Mouse (Mus musculus) heart, adult 11 months (tissue): ENCODE results near the gene Ddb1.

Experiments
- DNase-seq: peaks from one replicate; pipeline ENCODE4 v3.0.0; 2022

Ddb1 gene

DNA sequence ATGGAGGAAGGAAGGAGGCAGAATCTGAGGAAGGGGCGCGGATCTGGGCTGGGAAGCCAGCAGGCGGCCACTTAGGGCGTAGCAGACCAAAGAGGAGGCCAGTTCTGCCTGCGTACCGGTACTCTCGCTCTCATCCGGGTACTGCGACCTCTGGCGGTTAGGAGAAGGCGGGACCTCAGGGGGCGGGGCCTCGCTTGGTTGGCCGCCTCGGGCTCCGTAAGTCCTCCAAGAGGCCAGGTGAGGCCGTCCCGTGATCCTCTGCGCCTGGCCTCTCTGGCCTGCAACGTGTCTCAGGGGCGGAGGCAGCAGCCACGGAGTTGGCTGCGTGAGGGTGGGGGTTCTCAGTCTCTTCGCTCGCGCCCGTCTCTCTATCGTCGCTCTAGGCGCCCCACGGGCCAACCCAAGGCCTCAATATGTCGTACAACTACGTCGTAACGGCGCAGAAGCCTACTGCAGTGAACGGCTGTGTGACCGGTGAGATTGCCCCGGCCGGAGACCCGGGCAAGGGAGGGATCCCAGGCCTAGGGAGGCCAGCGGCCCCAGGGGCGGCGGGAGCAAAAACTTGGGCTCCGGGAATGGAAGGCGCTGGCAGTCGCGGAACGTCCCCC lies at the start of gene Ddb1, which contains the start of gene Tkfc:
Gene Ddb1 (plus strand): TSS at position 35 of the 608 bp plus-strand sequence.
Gene Tkfc (minus strand): TSS at position 362 of the 608 bp plus-strand sequence.
- DNase-seq: peak; percentile 100

DNA sequence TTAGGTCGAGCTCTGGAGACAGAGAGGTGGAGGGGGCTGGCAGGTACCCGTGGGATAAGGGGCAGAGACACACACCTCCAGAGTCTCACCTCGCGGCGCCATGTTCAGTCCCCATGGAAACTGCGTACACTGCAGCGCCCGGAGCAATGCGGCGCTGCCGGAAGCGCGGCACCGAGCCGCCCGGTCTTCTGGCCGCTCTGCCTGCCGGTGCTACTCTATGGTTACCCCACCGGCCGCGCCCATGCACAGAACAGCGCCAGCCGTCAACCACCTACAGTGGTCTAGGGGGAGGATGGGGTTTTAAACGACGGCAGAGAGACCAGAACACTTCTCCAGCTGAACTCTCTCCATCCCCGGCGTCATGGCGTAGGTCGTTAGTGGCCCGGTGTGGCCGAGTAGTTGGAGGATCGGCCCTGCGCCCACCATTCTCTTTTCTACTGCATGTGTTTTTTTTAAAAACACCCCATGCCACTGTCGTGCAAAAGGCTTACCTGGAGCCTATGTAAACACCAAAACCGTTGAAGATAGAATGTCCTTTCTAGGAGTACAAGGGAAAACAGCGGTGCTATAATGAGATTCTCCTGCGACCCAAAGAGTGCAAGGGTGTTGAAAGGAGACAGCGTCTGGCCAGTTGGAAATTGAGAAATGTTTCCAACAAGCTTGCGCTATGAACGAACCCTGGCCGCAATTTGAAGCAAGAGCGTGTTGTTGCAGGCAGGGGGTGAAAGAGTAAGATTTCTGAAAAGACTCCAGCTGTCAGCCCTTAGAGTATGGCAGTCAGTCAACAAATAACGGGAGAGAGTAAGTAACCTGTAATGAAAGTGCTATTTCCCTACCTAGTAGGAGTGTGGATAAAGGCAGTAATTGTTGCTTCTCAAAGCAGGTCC lies 49.3 kb upstream of the Ddb1 start, which contains the start of gene Tmem216:
Gene Tmem216 (minus strand): TSS at position 615 of the 887 bp plus-strand sequence.
- DNase-seq: peak; percentile 99

DNA sequence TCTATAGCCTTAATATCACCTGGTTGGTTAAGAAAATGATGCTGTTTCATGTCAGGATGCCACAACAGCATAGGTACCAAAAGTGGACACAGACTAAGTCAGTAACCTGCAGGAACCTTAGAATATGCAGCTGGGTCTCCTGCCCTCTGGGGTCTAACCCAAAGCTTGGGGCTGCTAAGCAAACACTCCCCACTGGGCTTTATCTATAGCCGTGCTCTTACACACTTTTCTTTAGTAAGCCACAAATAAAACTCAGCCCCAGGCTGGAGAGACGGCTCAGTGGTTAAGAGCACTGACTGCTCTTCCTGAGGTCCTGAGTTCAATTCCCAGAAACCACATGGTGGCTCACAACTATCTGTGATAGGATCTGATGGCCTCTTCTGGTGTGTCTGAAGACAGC lies 48.1 kb upstream of the Ddb1 start:
- peak; percentile 74 for DNase-seq

DNA sequence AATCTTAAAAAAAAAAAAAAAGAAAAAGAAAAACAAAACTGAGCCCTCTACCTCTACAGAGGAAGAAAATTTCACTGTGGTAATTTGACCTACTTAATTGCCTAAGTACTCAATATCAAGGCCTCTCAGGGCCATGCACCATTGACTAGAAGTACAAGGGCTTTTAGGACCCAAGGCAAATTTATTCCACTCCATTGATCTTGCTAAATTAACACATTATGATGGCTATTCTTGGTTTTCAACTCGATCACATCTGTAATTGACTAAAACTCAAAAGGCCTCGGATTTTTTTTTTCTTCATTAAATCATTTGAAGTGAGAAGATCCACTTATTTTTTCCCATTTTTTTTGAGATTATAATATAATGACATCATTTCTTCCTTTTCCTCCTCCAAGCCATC lies 47.7 kb upstream of the Ddb1 start:
- no peak for DNase-seq

DNA sequence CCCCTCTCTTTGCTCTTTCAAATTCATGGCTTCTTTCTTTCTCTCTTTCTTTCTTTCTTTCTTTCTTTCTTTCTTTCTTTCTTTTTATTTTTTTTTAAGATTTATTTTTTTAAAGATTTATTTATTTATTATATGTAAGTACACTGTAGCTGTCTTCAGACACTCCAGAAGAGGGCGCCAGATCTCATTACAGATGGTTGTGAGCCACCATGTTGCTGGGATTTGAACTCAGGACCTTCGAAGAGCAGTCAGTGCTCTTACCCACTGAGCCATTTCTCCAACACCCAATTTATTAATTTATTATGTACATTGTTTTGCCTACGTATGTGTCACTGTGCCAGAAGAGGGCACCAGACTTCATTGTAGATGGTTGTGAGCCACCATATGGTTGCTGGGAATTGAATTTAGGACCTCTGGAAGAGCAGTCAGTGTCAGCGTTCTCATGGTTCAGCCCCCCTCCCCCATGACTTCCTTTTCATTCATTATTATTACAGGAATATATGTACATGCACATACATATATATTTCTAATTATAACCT lies 47.2 kb upstream of the Ddb1 start:
- DNase-seq: peak; percentile 34

DNA sequence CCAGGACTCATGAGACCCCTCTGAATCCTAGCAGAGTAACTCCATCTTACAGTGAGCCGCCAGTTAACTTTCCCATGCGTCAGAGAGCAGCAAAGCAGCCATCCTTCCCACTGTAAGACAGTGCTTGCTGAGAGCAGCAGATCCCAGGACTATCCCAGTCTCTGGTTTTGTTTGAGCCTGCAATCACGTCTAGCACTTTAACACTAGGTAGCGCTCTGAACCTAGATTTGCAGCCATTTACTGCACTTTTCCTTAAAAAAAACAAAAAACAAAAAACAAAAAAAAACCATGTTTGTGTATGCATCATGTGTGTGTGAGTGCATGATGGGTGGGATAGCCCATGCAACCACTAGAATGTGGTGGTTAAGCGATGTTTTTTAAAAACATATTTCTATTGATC lies 45.0 kb upstream of the Ddb1 start:
- DNase-seq: no peak

DNA sequence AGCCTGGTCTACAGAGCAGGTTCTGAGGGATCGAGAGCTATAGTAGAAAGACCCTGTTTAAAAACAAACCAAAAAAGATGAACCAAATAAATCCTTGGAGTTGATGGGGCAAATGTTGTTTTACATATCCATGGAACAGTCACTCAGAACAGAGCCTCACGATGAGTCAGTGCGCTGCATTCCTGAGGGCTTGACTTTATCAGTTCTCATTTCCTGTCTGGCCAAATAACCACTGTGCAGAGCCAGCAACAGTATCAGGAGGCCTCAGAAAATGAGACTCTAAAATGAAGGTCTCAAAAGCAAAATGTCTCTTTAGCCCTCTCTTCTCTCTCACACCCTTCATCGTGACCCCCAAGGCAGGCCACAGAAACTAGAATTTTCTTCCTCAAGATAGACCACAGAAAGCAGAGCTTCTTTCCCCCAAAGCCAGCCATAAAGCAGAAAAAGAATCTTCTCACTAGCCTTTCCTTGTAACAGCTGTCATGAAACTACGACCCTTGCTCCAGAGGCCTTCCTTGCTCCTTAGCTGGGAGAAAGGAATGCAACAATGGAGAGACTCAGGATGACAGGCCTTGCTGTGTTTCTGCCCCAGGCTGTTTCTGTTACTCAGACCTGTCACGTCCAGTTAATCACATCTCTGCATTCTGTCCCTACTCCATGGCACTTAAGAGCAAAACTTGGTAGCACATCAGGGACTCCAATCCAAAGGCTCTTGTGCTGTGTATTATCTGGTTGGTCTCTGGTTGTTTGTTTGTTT lies 43.4 kb upstream of the Ddb1 start:
- peak; percentile 97 for DNase-seq

DNA sequence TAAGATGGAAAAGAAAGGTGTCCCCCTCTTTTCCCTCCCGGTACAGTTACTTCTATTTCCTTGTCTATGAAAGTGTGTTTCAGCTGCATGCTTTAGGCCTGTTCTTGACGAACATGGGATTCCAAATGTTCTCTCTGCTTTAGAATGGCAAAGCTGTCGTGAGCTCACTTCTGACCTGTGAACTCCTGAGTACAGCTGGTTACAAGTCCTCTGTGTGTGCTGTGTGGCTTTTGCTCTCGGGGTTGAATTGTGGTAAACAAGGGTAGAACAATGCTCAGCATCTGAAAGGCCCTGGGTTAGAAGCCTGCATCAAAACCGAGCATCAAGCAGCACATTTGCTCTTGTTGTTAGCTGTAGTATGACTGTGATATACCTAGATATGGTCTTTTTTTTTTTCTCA lies 42.8 kb upstream of the Ddb1 start:
- DNase-seq: no peak

DNA sequence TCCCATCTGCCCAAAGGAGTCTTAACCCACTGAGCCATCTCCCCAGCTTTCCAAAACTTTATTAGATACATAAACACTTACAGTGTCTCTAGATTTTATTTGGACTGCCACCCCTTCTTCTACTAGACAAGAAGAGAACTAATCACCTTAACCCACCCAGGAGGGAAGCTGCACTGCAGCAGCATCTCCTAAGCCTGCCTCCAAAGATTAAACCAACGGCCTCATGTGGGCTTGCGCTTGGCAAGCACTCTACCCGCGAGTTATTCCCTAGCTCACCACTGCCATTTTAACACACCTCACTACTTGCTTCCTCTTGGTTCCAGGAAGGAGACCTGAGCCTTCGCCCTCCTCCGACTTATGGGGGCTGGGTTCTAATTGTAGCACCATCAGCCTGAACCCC lies 40.8 kb upstream of the Ddb1 start:
- no peak for DNase-seq

DNA sequence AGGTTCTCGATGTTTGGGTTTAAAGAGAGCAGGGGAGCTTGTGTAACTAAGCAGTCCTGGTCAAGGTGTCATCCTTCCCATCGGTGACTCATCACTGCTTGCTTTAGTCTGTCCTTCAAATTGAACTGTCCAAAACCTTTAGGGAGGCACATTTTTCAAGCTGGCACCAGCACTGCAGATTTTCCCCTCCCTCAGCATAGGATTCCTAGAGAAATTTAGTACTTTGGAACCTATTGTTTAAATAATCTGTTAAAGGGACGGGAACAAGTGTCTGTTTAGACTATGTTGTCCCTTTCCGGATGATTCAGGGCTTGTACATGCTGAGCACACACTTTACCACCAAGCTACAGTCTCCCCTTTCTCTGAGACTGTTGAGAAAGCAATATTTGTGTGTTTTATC lies 39.9 kb upstream of the Ddb1 start:
- no peak for DNase-seq

DNA sequence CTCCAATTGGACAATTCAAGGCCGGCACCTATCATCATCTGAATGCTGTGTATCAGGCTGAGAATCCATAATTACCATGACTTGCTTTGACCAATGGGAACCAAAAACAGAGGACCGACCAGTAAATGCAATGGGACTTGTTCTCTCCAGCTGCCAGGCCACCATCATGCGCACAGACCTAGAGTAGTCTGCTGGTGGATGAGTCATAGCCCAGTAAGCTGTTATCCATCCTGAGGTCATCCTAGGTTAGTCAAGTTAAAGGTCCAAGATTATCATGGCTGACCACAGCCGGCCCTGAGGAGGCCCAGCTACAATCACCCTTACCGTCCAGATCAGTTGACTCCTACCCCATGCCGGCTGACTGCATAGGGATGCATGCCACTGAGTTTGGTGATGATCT lies 35.5 kb upstream of the Ddb1 start:
- DNase-seq: no peak

DNA sequence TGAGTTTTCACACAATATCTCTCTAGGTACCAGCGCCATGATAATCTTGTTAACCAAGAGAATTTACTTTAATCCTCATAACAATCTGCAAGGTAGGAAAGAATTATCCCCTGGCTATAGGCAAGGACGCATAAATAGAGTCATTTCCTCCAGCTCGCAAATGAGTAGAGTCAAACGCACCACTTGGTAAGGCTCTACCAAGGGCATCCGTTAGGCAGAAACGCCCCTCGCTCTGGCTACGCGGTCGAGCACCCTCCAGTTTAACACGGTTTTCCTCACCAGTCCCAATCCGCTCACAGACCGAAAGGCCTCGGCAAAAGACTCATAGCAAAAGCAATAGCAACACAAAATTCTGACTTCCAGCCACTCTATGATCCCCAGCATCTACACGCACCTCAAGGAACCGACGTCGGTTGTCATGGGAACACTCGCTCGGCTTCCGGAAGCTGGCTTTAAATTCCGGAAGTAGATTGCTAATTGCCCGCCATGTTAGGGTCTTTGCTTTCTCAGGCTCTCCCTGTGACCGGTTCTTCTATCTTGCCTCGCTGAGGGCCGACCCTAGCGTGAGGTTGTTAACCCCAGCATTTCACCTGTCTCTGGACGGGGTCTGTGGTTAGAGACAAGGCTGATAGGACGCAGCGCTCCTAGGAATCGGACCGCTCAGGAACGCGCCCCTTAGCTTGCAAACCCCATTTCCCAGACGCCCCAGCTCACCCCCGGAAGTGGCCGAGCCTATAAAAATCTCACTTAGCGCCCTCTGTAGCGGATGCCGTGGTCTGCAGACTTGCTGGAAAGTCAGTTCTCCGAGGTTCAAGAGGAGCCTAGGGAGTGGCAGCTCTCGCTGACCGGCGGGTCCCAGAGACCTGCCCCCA lies 28.2 kb upstream of the Ddb1 start, which contains the start of the genes Cyb561a3 and Tmem138:
Gene Cyb561a3 (plus strand): TSS at position 483 of the 872 bp plus-strand sequence.
Gene Tmem138 (minus strand): TSS at position 673 of the 872 bp plus-strand sequence.
- peak; percentile 99 for DNase-seq

DNA sequence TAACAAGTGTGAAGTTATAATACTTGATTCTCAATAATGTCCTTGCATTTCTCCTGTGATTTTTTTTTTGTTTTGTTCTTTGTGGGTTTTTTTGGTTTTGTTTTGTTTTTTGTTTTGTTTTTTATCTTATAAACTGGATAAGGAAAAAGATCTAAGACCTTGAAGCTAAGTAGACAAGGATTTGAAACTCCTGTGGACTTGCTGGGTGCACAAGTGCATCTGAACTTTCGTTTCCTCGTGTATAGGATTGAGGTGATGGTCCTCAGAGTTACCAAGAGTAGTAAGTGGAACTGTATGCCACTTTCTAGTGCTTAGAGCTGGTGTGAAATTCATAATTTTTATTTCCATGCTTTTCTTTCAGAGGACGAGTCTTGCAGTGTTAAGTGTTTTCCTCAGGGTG lies 25.0 kb upstream of the Ddb1 start:
- DNase-seq: no peak

DNA sequence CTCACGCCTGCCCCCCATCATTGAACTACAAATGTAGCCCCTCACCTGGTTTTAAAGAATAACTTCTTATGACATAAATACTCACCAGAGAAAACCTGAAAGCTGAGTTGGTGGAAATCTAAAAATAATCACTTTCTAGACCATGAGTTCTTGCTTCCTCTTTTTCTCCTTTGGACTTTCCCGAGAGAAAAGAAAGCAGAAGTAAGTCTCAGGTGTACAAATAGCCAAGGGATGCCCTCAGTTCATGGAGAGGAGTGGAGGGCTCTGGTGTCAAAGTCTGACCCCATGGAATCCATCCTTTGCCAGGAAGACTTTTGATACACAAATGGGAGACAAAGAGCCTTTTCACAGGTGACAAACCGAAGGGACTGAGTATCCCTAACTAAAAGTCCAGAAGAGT lies 24.4 kb upstream of the Ddb1 start:
- no peak for DNase-seq

DNA sequence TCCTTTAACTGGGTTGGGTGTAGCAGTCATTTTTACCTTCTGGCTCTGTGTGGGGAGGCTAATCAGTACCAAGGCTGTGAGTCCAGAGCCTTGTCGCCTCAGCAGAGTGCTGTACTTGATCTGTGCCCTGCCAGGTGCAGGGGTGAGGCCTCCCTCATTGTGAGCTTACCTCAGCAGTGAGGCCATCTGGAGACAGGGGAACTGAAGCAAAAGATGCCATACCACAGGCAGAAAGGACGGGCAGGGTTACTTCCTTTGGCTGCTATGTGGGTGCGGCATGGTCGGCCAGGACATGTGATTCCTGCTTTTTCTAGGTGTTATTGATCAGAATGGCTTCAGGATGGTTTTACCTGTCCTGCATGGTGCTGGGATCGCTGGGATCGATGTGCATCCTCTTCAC lies 23.1 kb upstream of the Ddb1 start:
- no peak for DNase-seq

DNA sequence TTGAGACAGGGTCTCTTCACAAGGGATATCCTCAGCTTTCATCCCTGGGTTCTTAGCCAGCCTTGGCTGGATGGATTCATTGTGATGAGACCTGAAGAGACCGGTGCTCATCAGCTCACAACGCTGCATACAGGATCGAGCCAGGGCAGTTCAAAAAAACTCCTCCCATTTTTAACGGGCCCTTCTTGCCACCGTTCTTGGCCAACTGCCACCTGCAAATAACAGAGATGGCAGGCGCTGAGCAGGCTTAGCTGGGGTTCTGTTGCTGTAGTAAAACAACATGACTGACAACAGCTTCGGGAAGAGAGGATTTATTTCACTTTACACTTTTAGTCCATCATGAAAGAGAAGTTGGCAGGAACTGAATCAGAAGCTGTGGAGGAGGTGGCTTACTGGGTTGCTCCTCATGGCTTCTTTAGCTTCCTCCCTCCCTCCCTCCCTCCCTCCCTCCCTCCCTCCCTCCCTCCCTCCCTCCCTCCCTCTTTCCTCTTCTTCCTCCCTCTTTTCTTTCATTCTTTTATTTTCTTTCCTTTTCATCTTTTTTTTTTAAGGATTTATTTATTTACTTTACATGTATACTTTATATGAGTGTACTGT lies 21.5 kb upstream of the Ddb1 start:
- no peak for DNase-seq

DNA sequence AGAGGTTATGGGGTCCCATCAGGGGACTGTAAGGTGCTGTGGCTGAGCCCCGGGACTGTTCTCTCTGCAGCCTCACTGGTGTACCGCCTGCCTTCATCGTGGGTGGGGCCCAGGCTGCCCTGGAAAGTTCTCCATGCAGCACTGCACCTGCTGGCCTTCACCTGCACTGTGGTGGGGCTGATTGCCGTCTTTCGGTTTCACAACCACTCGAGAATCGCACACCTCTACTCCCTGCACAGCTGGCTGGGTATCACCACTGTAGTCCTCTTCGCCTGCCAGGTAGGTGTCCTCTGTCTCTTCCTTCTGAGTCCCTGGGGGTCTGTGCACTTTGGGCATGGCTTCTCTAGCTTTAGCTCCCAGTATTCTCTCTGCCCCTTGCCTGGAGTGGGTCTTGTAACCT lies 20.0 kb upstream of the Ddb1 start:
- peak; percentile 88 for DNase-seq

DNA sequence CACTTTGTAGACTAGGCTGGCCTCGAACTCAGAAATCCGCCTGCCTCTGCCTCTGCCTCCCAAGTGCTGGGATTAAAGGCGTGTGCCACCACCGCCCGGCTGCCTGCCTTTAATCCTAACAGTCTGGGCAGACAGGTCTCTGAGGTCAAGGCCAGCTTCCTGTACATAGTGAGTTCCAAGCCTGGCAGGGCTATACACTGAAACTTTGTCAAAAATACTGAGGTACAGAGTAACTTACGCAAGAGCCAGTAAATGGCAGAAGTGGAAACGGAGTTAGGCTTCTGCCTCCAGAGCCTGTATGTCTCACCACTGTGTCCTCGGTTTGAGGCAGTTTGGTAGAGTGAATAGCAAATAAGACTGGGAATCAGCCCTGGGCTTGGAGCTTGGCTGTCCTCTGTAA lies 17.9 kb upstream of the Ddb1 start:
- no peak for DNase-seq

DNA sequence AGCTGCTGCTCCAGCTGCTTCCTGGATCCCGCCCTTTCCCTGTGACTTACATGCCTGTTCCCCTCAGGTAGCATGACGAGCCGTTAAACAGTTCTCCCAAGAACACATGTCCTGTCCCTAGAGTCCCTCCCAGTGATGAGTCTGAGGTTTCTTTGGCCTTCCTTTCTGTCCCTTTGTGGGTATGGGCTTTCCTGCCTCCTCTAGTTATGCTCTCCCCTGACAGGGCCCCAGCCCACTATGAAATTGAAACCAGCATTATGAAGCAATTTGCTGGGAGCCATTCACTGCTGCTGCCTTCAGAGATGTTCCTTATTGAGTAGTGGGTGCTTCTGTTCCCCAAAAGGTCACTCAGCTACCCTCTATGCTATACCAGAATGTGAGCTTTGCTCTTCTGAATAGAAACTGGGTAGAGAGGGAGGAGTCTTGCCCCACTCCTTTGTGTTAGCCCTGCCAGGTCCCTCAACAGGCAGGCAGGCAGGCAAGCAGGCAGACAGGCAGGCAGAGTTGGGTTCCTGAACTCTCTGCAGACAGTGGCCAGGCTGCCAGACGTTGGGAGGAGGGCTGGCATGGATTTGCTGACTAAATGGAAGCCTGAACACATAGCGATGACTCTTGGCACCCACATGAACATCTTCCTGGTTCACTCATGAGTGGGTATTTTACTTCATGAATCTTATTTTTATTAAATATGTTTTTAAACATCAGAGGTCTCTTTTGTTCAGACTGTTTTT lies 15.8 kb upstream of the Ddb1 start:
- DNase-seq: peak; percentile 82

DNA sequence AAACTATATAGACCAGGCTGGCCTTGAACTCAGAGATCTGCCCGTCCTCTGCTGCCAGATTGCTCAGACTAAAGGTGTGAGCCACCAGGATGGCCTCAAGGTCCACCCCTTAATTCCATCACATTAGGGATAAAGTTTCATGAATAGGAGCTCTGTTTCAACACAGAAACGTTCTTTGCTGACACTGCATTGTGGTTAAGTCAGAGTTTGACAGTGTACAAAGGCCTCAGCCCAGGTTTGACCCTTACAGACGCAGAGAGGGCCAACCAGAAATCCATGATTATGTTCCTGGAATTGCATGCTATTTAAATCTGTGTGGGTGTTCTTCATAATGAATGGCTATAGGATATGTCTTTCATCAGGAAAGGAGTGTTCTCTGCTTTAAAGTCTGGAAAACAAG lies 14.8 kb upstream of the Ddb1 start:
- no peak for DNase-seq
